Mouse (Mus musculus) G1E (cell line): ENCODE measurements at regions not wholly inside any gene's neighbourhood (a gene's known extent, or its start where the extent isn't known, plus 50 kb on each side); places are given as distances from the start of the nearest gene placed in this dataset.

Source experiments
- ATAC-seq: 2 replicates; pipeline ENCODE4 v1.8.0; 2016; ENCODE audit warnings: mild to moderate bottlenecking; ENCODE audit not compliant: insufficient number of reproducible peaks, poor library complexity, low FRiP score, severe bottlenecking; ENCODE audit errors: extremely low read depth
- DNase-seq: peaks from one replicate; pipeline ENCODE4 v3.0.0; 2012; ENCODE audit warnings: low spot score
- H3K27me3 ChIP-seq: 2 replicates; pipeline ENCODE4 v1.6.1; 2012; ENCODE audit warnings: mild to moderate bottlenecking, low read length, inconsistent platforms; ENCODE audit not compliant: insufficient read depth
- H3K36me3 ChIP-seq: replicated peaks from 2 replicates; pipeline ENCODE3; 2012; ENCODE audit warnings: mild to moderate bottlenecking, inconsistent platforms
- H3K4me1 ChIP-seq: 2 replicates; pipeline ENCODE4 v1.6.1; 2012; ENCODE audit warnings: low read depth, low read length, inconsistent platforms, mixed read lengths; ENCODE audit not compliant: insufficient read depth
- H3K4me3 ChIP-seq: 2 replicates; pipeline ENCODE4 v1.5.1; 2012; ENCODE audit warnings: low read depth, mild to moderate bottlenecking, inconsistent platforms, low read length, moderate library complexity, mixed read lengths
- H3K9me3 ChIP-seq: replicated peaks from 2 replicates; pipeline ENCODE4 v1.6.1; 2012; ENCODE audit warnings: inconsistent platforms
- CTCF ChIP-seq: IDR thresholded peaks from 2 replicates; pipeline ENCODE4 v1.5.1; 2012; ENCODE audit warnings: low read depth, low read length, inconsistent platforms, mixed read lengths
- GATA1 ChIP-seq: IDR thresholded peaks from 2 replicates; pipeline ENCODE4 v1.6.1; 2012; ENCODE audit warnings: borderline replicate concordance, low read length, inconsistent platforms, mixed read lengths
- GATA2 ChIP-seq: IDR thresholded peaks from 2 replicates; pipeline ENCODE4 v1.6.1; 2012; ENCODE audit warnings: low read depth, low read length, inconsistent platforms, borderline replicate concordance
- POLR2AphosphoS5 ChIP-seq: IDR thresholded peaks from 2 replicates; pipeline ENCODE4 v1.6.1; 2012; ENCODE audit warnings: low read depth, low read length, inconsistent platforms; ENCODE audit not compliant: insufficient replicate concordance
- TAL1 ChIP-seq: conservative IDR thresholded peaks from 2 replicates; pipeline ENCODE4 v1.6.1; 2012; ENCODE audit warnings: low read depth, low read length, inconsistent platforms, mixed read lengths

DNA sequence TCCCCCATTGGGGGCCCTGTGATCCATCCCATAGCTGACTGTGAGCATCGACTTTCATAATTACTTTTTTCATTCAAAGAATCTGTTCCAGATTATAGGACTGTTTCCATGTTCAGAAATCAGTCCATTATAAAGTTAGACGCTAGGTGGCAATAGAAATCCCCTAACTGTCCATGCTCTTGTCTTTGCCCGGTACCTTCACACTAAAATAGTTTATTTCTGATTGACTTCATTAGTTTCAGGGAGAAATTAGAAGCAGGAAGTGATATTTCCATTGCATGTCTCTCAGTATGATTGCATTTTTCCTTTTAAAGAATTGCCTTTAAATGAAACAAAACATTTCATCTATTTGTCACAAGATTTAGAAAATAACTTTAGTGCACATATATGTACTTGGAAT, 131.7 kb downstream of the Fbxo8 start:
- TF ChIP-seq TAL1 (no peak), POLR2AphosphoS5 (no peak), GATA2 (no peak), CTCF (no peak), GATA1 (no peak)
- no peak for DNase-seq
- Histone ChIP-seq H3K27me3 (no peaks in the 10 kb centered on the region), H3K36me3 (no peaks in the 10 kb centered on the region), H3K9me3 (no peaks in the 10 kb centered on the region), H3K4me1 (no peaks in the 10 kb centered on the region), H3K4me3 (no peak overlapping the region)
- no peak for ATAC-seq

DNA sequence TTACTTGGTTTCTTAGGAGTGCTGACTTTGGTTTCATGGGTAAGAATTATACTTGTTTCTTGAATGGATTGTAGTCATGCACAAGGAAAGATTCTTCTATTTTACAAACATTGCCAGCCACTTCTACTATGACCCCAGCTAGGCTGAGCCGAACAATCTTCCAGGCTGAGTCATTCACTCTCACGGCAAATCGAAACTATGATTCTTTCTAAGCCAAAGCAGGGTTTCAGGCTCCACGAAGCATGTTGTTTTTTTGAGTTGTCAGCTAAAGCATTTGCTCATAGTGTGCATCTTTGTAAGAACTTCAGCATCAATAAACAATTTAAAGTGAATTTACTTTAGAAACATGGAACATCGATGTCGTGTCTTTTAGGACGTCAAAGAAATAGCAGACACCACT, 133.5 kb downstream of the Fbxo8 start:
- H3K36me3 ChIP-seq = no peaks in the 10 kb centered on the region
- H3K4me1 ChIP-seq = no peaks in the 10 kb centered on the region
- H3K27me3 ChIP-seq = no peaks in the 10 kb centered on the region
- no peaks in the 10 kb centered on the region for H3K9me3 ChIP-seq
- no peak for ATAC-seq
- no peak overlapping the region for H3K4me3 ChIP-seq
- no peak for DNase-seq
- TF ChIP-seq CTCF (no peak), TAL1 (no peak), GATA1 (no peak), GATA2 (no peak), POLR2AphosphoS5 (no peak)

DNA sequence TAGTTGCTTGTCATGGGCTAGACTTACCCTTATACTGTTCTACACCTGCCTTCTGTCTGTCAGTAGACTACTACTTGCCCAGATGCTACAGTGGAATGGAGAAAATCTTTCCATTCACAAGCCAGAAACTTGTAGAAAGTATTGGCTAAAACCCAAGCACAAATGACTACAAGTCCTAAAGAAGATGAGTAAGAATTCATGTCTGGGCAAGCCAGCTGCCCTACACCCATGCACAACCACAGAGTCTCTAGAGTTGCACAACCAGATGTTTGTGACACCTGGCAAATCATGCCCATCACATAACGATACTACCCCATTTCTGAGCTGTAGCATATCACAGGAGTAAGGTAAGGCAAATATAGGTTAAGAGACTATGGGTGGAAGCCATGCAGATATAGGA, 144.5 kb downstream of the Fbxo8 start:
- no peak for TF ChIP-seq TAL1
- no peak for TF ChIP-seq GATA2
- Histone ChIP-seq H3K9me3 (no peaks in the 10 kb centered on the region), H3K4me3 (no peak overlapping the region), H3K36me3 (no peaks in the 10 kb centered on the region), H3K4me1 (no peaks in the 10 kb centered on the region), H3K27me3 (no peaks in the 10 kb centered on the region)
- DNase-seq (no peak), ATAC-seq (no peak)

DNA sequence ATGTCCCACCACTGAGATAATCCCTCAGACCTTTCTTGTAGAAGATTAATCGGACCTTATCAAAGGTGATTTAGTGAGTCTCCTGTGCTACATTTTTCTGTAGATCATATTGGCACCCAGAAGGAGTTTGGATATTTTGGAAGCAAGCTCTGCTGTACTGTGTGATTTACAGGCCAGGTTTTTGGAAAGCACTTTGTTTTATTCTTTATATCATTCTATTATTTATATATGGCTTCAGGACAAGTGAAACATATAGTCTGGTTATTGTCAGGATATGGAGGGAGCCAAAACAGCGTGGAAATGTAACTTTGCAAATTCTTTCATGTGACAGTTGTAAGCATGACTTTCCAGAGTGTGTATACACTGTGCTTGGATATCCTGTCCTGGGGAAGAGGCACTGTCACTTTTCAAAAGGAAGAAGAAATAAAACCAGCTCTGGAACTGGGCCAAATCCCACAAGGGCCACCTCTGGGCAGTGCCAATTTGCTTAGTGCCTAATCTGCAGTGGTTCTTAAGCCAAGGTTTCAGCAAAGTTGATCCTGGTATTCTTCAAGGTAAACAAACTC, 149.8 kb downstream of the Fbxo8 start:
- Histone ChIP-seq H3K4me1 (no peaks in the 10 kb centered on the region), H3K9me3 (no peaks in the 10 kb centered on the region), H3K27me3 (no peaks in the 10 kb centered on the region), H3K36me3 (no peaks in the 10 kb centered on the region), H3K4me3 (no peak overlapping the region)
- TF ChIP-seq POLR2AphosphoS5 (no peak), TAL1 (no peak)
- no peak for DNase-seq
- no peak for ATAC-seq

DNA sequence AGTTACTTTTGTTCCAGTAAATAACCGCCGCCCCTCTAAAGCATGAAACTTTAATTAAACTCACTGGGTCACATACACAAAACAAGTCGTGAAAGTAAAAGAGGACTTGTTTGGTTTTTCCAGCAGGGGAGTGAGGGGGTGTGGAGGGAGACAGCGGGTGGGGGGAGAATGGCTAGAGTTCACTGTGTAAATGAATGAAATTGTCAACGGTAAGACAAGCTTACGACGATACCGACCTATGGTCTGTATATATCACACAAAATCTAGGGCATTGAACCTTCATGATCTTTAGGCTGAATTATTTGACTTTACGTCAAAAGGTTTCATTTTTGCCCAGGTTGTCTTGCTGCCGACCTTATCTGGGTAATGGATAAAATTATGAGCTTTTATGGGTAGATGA, 155.5 kb downstream of the Fbxo8 start:
- H3K36me3 ChIP-seq = no peaks in the 10 kb centered on the region
- no peak for DNase-seq
- H3K4me3 ChIP-seq = no peak overlapping the region
- TF ChIP-seq TAL1 = no peak
- no peak for TF ChIP-seq GATA2
- H3K9me3 ChIP-seq = no peaks in the 10 kb centered on the region
- no peak for ATAC-seq
- H3K4me1 ChIP-seq = no peaks in the 10 kb centered on the region
- no peaks in the 10 kb centered on the region for H3K27me3 ChIP-seq

DNA sequence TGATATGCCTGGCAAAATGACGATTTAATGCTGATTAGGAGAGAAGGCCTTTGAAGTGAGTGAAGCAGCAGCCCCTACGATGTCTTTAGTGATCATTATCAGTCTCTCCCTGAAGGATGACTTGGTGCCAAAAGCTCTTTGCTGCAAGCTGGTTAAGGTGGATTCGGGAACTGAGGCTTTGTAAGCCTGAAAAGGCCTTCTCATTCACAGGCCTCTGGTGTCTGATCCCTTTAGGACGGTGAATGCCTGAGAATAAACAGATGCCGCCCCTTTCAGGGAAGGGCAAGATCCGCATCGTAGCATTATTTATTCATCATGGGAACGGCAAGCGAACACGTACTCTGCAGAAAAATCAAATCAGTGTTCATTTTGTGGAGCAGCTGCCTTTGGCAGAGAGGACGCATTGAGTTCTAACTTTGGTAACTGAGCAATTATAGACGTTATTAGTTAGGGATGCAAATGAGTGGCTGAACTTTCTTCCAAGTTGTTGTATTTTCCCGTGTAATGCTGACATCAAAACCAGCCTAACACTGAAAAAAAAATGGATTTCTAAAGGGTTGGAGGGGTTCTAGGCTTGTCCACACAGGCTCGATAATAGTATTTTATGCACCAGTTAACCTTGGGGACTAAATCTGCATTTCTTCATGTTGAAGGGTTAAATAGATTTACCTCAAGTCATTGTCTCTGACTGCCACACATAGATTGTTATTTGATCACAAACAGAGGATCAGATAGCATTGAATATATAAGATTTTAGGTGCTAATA, 156.2 kb downstream of the Fbxo8 start:
- TF ChIP-seq CTCF = no peak
- TF ChIP-seq POLR2AphosphoS5 = no peak
- no peak for TF ChIP-seq TAL1
- no peak for TF ChIP-seq GATA1
- TF ChIP-seq GATA2 = no peak
- Histone ChIP-seq H3K36me3 (no peaks in the 10 kb centered on the region), H3K9me3 (no peaks in the 10 kb centered on the region), H3K4me1 (no peaks in the 10 kb centered on the region), H3K4me3 (no peak overlapping the region), H3K27me3 (no peaks in the 10 kb centered on the region)
- DNase-seq (no peak), ATAC-seq (no peak)

DNA sequence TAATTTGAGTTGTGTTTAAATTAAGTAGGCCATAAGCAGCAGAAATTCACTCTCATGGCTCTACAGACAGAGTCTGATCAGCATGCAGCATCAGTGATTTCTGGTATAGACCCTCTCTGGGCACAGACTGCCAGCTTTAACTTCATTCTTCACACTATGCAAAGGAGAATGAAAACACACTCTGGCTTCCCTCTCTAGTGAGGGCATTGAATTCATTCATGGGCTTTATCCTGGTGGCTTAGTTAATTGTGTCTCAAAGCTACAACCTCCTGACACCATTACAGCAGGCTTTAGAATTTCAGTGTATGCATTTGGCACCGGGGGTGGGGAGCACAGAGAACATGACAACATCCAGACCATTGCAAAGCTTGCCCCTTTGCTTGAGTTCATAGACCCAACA, 169.1 kb downstream of the Fbxo8 start:
- Histone ChIP-seq H3K4me3 (no peak overlapping the region), H3K36me3 (no peaks in the 10 kb centered on the region), H3K27me3 (peaks cover 5% of the 10 kb centered on the region; the same call in 1 of the 2 replicates), H3K9me3 (no peaks in the 10 kb centered on the region), H3K4me1 (no peaks in the 10 kb centered on the region)
- ATAC-seq = no peak
- DNase-seq = no peak
- no peak for TF ChIP-seq GATA1
- TF ChIP-seq GATA2 = no peak
- TF ChIP-seq CTCF = no peak
- TF ChIP-seq POLR2AphosphoS5 = no peak
- TF ChIP-seq TAL1 = no peak
